Comparison of ENCODE assay signal across 24 mouse cellular contexts in the genomic region with DNA sequence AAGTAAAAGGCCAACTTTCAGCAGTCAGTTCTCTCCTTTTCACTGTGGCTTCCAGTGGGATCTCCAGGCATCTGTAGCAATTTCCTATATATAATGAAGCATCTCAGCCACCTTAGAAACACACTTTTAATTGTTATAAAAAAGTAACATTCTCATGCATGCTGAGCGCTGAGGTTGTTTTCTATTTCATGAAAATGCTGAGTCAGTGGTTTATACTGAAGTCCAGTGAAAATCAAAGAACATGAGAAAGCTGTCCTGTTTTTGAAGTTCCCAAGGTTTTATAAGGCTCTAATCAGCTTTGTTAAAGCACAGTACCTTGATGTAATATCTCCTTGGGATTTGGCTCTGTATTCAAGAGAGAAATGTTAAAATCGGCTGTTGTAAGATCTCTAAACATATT.
"Had no signal": no experiment of that assay in that cellular context is flagged by ENCODE, and none has a peak within 500 bp of the region (broad histone marks: within the 10 kb centered on the region; RNA-seq: fewer than 3 reads in every experiment).

No protein-coding gene starts in this region.

- H3K4me1 ChIP-seq: embryonic facial prominence, embryonic 10.5 days; embryonic facial prominence, embryonic 12.5 days; embryonic facial prominence, embryonic 15.5 days; forebrain, embryonic 10.5 days; forebrain, embryonic 12.5 days; forebrain, embryonic 13.5 days; forebrain, embryonic 15.5 days; heart, embryonic 10.5 days had no signal

- H3K4me3 ChIP-seq: embryonic facial prominence, embryonic 10.5 days; embryonic facial prominence, embryonic 12.5 days; embryonic facial prominence, embryonic 13.5 days; embryonic facial prominence, embryonic 15.5 days; erythroblast, embryonic 14.5 days; forebrain, embryonic 10.5 days; forebrain, embryonic 12.5 days; forebrain, embryonic 13.5 days; forebrain, embryonic 15.5 days; gastrocnemius, adult 2 months; heart, adult 2 months; heart, embryonic 10.5 days had no signal

- H3K27me3 ChIP-seq: embryonic facial prominence, embryonic 12.5 days; embryonic facial prominence, embryonic 13.5 days; embryonic facial prominence, embryonic 15.5 days; forebrain, embryonic 12.5 days; forebrain, embryonic 13.5 days; forebrain, embryonic 15.5 days had no signal

- DNase-seq: cerebellum, postnatal 10 days; cerebellum, postnatal 14 days; cerebellum, postnatal 25 days; cerebellum, postnatal 36 days; embryo, embryonic 11 days; forebrain, postnatal 0 days; gastrocnemius, adult 2 months; gastrocnemius, postnatal 10 days; gastrocnemius, postnatal 14 days; gastrocnemius, postnatal 25 days; gastrocnemius, postnatal 36 days; heart, adult 11 months; heart, adult 18-20 months; heart, adult 2 months had no signal

- H3K36me3 ChIP-seq: embryonic facial prominence, embryonic 10.5 days; embryonic facial prominence, embryonic 12.5 days; embryonic facial prominence, embryonic 13.5 days; embryonic facial prominence, embryonic 15.5 days; forebrain, embryonic 10.5 days; forebrain, embryonic 12.5 days; forebrain, embryonic 15.5 days; heart, embryonic 10.5 days had no signal

- H3K9ac ChIP-seq: embryonic facial prominence, embryonic 12.5 days; embryonic facial prominence, embryonic 13.5 days; embryonic facial prominence, embryonic 15.5 days; forebrain, embryonic 12.5 days; forebrain, embryonic 13.5 days; forebrain, embryonic 15.5 days; forebrain, postnatal 0 days had no signal

- H3K9me3 ChIP-seq: embryonic facial prominence, embryonic 10.5 days; embryonic facial prominence, embryonic 12.5 days; embryonic facial prominence, embryonic 13.5 days; embryonic facial prominence, embryonic 15.5 days; forebrain, embryonic 10.5 days; forebrain, embryonic 12.5 days; forebrain, embryonic 13.5 days; forebrain, embryonic 15.5 days; heart, embryonic 10.5 days had no signal

- H3K4me2 ChIP-seq: embryonic facial prominence, embryonic 12.5 days; embryonic facial prominence, embryonic 13.5 days; embryonic facial prominence, embryonic 15.5 days; forebrain, embryonic 12.5 days; forebrain, embryonic 13.5 days; forebrain, embryonic 15.5 days had no signal

- H3K27ac ChIP-seq: embryonic facial prominence, embryonic 10.5 days; embryonic facial prominence, embryonic 12.5 days; embryonic facial prominence, embryonic 13.5 days; embryonic facial prominence, embryonic 15.5 days; forebrain, embryonic 10.5 days; forebrain, embryonic 12.5 days; forebrain, embryonic 13.5 days; forebrain, embryonic 15.5 days; gastrocnemius, adult 2 months; heart, adult 2 months; heart, embryonic 10.5 days had no signal
